Mouse (Mus musculus): ENCODE measurements around the gene Tbl2.
A peak's percentile ranks its signal among the peaks of the same experiment; 100 is the strongest.

Tbl2 gene

GRCm38 (mm10) chr5:135149053-135149819 lies at the start of gene Tbl2:
Gene Tbl2, plus strand, starts transcription at chr5:135149657.
- peak; percentile 92 for DNase-seq (ENCODE audit: low spot score)

GRCm38 (mm10) chr5:135100981-135101380 lies 48.5 kb upstream of the Tbl2 start:
- no peak for DNase-seq (ENCODE audit: low spot score)

- no peak for DNase-seq (ENCODE audit: low spot score)
Measured at GRCm38 (mm10) chr5:135103999-135104660, 45.3 kb upstream of the Tbl2 start.

GRCm38 (mm10) chr5:135106758-135107256 lies 42.6 kb upstream of the Tbl2 start:
- DNase-seq (ENCODE audit: low spot score) = peak; percentile 31

- no peak for DNase-seq (ENCODE audit: low spot score)
Measured at GRCm38 (mm10) chr5:135107521-135108501, 41.6 kb upstream of the Tbl2 start.

GRCm38 (mm10) chr5:135109017-135109416 lies 40.4 kb upstream of the Tbl2 start:
- DNase-seq (ENCODE audit: low spot score) = no peak

GRCm38 (mm10) chr5:135109426-135109825 lies 40.0 kb upstream of the Tbl2 start:
- DNase-seq (ENCODE audit: low spot score) = no peak

GRCm38 (mm10) chr5:135109976-135110375 lies 39.5 kb upstream of the Tbl2 start:
- no peak for DNase-seq (ENCODE audit: low spot score)

- no peak for DNase-seq (ENCODE audit: low spot score)
Measured at GRCm38 (mm10) chr5:135113782-135114181, 35.7 kb upstream of the Tbl2 start.

GRCm38 (mm10) chr5:135115241-135115640 lies 34.2 kb upstream of the Tbl2 start:
- no peak for DNase-seq (ENCODE audit: low spot score)

- DNase-seq (ENCODE audit: low spot score) = no peak
Measured at GRCm38 (mm10) chr5:135118589-135119081, 30.8 kb upstream of the Tbl2 start.

- DNase-seq (ENCODE audit: low spot score) = no peak
Measured at GRCm38 (mm10) chr5:135120753-135121152, 28.7 kb upstream of the Tbl2 start.

GRCm38 (mm10) chr5:135126121-135126520 lies 23.3 kb upstream of the Tbl2 start:
- DNase-seq (ENCODE audit: low spot score) = no peak

GRCm38 (mm10) chr5:135127669-135128068 lies 21.8 kb upstream of the Tbl2 start:
- DNase-seq (ENCODE audit: low spot score) = no peak

GRCm38 (mm10) chr5:135129747-135130146 lies 19.7 kb upstream of the Tbl2 start:
- DNase-seq (ENCODE audit: low spot score) = no peak

GRCm38 (mm10) chr5:135133736-135134405 lies 15.6 kb upstream of the Tbl2 start:
- DNase-seq (ENCODE audit: low spot score) = no peak

GRCm38 (mm10) chr5:135134534-135134933 lies 14.9 kb upstream of the Tbl2 start:
- no peak for DNase-seq (ENCODE audit: low spot score)

- DNase-seq (ENCODE audit: low spot score) = no peak
Measured at GRCm38 (mm10) chr5:135139881-135140280, 9.6 kb upstream of the Tbl2 start.

GRCm38 (mm10) chr5:135144469-135144868 lies 5.0 kb upstream of the Tbl2 start:
- no peak for DNase-seq (ENCODE audit: low spot score)

GRCm38 (mm10) chr5:135145532-135145931 lies 3.9 kb upstream of the Tbl2 start:
- no peak for DNase-seq (ENCODE audit: low spot score)

GRCm38 (mm10) chr5:135145955-135146354 lies 3.5 kb upstream of the Tbl2 start:
- no peak for DNase-seq (ENCODE audit: low spot score)

- no peak for DNase-seq (ENCODE audit: low spot score)
Measured at GRCm38 (mm10) chr5:135148715-135149052, 773 bp upstream of the Tbl2 start.

Data from layer of hippocampus, adult 9-10 months (tissue).